Mouse (Mus musculus): ENCODE results near the gene Pawr.

Pawr gene

GRCm38 (mm10) chr10:108331784-108332561 lies at the start of gene Pawr:
Pawr (plus strand) TSS chr10:108332121.
- DNase-seq (ENCODE audit: low spot score in 2 of 2) = peak; percentile 6 to 11

DNA sequence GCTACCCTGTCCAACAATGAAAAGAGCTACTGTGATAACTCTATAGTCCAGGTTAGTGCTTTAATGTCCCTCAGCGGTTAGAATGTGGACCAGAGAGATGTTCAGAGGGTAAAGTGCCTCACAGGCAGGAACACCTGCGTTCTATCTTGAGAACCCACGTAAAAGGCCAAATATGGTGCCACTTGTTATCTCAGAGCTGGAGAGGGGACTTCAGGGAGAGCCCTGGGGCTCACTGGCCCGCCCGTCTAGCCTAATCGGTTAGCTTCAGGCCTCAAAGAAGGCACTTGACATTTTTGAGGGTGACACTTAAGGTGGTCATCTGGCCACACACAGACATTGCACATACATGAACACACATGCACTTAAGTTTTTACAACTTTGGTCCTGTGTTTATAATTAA lies 49.6 kb upstream of the Pawr start:
- DNase-seq (ENCODE audit: low spot score in 2 of 2) = no peak

DNA sequence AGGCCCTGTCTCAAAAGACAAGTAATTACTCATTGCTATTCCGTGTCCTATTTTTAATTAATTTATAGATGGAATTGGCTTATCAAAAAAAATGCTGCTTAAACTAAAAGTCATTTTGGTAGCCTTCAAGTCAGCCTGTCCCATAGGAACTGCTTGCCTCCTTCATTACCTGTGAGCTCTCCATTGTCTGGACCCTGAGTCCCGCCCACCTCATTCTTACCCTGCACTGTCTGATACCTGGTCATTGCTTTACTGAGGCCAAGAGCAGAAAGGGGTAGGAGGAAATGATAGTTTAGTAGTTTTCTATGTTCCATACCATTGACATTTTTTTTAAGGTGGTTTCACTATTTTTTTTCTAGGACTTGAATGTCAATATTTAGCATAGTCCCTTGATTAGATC lies 48.5 kb upstream of the Pawr start:
- no peak for DNase-seq (ENCODE audit: low spot score in 2 of 2)

- no peak for DNase-seq (ENCODE audit: low spot score in 2 of 2)
Observed at GRCm38 (mm10) chr10:108283837-108284236, 48.1 kb upstream of the Pawr start.

DNA sequence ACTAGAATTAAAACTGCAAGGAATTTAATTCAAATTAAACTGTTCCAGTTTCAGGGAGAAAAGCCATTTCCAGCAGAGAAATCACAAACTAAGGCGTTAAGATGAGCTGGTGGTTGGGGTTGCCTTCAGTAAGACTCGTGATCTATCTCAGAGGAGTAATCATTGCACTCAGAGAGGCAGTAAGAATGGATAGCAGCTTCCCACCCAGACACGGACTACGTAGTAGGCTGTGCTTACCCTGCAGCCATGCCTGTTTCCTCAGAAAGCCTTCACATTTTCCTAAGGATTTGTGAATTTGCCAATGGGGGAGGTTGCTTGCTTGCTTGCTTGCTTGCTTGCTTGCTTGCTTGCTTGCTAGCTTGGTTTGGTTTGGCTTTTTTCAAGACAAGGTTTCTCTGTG lies 47.5 kb upstream of the Pawr start:
- no peak for DNase-seq (ENCODE audit: low spot score in 2 of 2)

DNA sequence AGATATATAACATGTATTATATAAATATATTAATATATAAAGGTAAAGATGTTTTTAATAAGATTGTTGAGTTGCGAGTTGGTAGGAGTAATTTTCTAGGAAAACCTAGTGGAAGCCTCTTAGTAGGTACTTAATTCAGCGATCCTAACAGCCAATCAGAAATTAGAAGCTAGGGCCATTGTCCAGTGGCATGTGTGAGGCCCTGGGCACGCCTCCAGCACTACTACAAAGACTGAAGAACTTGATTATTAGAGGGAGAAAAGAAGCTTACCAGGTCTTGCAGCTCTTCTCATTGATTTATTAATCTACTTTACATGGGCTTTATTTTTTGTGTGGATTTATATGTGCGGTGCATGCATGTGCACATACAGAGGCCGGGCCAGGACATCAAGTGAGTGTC lies 46.9 kb upstream of the Pawr start:
- DNase-seq (ENCODE audit: low spot score in 2 of 2) = no peak

- DNase-seq (ENCODE audit: low spot score in 2 of 2) = no peak
Observed at GRCm38 (mm10) chr10:108286658-108287437, 45.1 kb upstream of the Pawr start.

DNA sequence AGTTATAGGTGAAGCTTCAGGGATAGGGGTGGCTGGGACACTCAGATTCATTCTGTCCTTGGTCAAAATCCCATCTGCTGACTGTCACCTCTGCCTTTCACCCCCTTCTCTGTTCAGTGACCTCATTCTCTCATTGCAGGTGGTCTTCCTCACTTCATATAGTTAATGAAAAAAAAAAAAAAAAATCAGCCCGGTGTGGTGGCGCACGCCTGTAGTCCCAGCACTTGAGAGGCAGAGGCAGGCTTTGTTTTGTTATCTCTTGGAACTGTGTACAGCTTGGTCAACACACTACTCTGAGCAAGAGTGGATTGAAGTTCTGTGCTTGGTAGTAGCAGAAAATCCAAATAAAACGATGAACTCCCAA lies 44.5 kb upstream of the Pawr start:
- no peak for DNase-seq (ENCODE audit: low spot score in 2 of 2)

- DNase-seq (ENCODE audit: low spot score in 2 of 2) = no peak
Observed at GRCm38 (mm10) chr10:108290046-108290445, 41.9 kb upstream of the Pawr start.

GRCm38 (mm10) chr10:108291688-108292471 lies 40.0 kb upstream of the Pawr start:
- no peak for DNase-seq (ENCODE audit: low spot score in 2 of 2)

- no peak for DNase-seq (ENCODE audit: low spot score in 2 of 2)
Observed at GRCm38 (mm10) chr10:108292651-108293050, 39.3 kb upstream of the Pawr start.

- no peak for DNase-seq (ENCODE audit: low spot score in 2 of 2)
Observed at GRCm38 (mm10) chr10:108293620-108294195, 38.2 kb upstream of the Pawr start.

DNA sequence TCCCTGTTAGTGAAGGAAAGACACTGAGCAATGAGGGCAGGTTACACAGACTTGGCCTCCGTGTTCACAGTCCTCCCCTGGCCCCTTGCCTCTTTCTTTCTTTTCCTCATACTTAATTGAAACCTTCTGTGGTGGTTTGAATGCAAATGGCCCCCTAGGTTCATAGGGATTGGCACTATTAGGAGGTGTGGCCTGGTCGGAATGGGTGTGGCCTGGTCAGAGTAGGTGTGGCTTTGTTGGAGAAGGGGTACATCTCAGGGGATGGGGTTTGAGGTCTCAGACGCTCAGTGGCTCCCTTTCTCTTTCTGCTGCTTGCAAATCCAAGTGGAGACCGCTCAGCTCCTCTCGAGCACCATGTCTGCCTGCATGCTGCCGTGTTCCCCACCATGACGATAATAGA lies 37.2 kb upstream of the Pawr start:
- no peak for DNase-seq (ENCODE audit: low spot score in 2 of 2)

DNA sequence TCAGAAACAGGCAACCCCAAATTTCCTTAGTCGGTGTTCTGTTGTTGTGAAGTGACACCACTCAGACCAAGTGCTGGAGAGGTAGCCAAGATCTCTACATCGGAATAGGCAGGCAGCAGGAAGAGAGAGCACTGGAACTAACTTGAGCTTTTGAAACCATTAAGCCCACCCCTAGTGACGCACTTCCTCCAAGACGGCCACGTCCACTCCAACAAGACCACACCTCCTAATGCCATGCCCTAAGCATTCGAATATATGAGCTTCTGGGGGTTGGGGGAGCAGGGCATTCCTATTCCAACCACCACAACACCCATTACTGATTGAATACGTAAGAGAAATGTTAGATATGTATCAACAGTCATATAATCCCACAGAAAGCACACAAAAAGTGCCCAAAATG lies 35.5 kb upstream of the Pawr start:
- no peak for DNase-seq (ENCODE audit: low spot score in 2 of 2)

GRCm38 (mm10) chr10:108298261-108298660 lies 33.7 kb upstream of the Pawr start:
- DNase-seq (ENCODE audit: low spot score in 2 of 2) = no peak

- DNase-seq (ENCODE audit: low spot score in 2 of 2) = no peak
Observed at GRCm38 (mm10) chr10:108298841-108299545, 32.9 kb upstream of the Pawr start.

GRCm38 (mm10) chr10:108299828-108300227 lies 32.1 kb upstream of the Pawr start:
- DNase-seq (ENCODE audit: low spot score in 2 of 2) = no peak

- DNase-seq (ENCODE audit: low spot score in 2 of 2) = peak; percentile 31 to 54
Observed at GRCm38 (mm10) chr10:108300843-108301242, 31.1 kb upstream of the Pawr start.

DNA sequence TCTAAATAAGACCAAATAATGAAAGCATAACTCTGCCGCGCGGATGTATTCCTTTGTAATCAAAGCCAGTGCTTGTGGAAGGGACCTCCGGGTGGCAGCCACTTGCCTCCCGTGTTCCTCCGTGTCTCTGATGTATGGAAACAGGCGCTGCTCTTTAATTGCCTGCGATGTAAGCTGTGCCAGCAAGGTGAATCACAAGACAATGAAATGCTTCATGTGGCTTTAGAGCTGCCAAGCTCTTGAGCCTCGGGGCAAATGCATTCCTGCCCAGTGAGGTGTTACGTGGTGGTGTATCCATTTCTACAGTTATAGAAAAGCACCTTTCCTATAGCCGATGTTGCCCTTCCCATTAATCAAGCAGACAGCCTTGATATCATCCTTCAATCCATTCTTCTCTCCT lies 24.1 kb upstream of the Pawr start:
- DNase-seq (ENCODE audit: low spot score in 2 of 2) = no peak

- DNase-seq (ENCODE audit: low spot score in 2 of 2) = no peak
Observed at GRCm38 (mm10) chr10:108310195-108310594, 21.7 kb upstream of the Pawr start.

DNA sequence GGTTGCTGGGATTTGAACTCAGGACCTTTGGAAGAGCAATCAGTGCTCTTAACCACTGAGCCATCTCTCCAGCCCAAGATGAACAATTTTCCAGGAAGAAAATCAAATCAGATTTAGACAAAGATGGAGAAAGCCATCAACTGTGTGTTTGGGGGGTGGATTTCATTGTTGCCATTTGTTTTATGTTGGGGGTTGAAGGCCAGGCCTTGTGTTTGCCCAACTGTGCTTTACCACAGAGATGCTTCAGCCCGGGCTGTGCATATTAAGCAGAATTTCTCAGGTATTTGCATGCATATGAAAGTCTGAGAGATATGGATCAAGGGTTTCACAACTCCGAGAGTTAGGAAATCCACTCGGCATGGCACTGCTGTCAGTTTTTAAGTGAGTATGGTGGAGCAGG lies 20.5 kb upstream of the Pawr start:
- DNase-seq (ENCODE audit: low spot score in 2 of 2) = no peak

Measured in spleen, postnatal 36 days (tissue).